Mouse (Mus musculus) lung, embryonic 16.5 days (tissue): Measurements from ENCODE around the gene Shank2. TPM values are rescaled to one million over a fixed set of nuclear protein-coding genes. Genes with fewer than 3 reads are reported as not detected.

Experiments used
- ATAC-seq: fragments of 200-750 bp; cut with Nextera tagmentation; 2 replicates; pipeline ENCODE4 v1.8.0; 2017; ENCODE audit warnings: low read depth, mild to moderate bottlenecking, moderate library complexity
- H3K27ac ChIP-seq: fragments of 300-500 bp; sonication (generic); 2 replicates; pipeline ENCODE4 v1.5.1; 2014; ENCODE audit warnings: mild to moderate bottlenecking, control low read depth, low read length
- H3K27me3 ChIP-seq: fragments of 300-500 bp; sonication (generic); 2 replicates; pipeline ENCODE4 v1.6.1; 2014; ENCODE audit warnings: low read depth, low read length, mixed read lengths; ENCODE audit not compliant: control insufficient read depth, insufficient read depth
- H3K36me3 ChIP-seq: fragments of 300-500 bp; sonication (generic); 2 replicates; pipeline ENCODE4 v1.6.1; 2014; ENCODE audit warnings: low read length; ENCODE audit not compliant: control insufficient read depth, insufficient read depth
- H3K4me1 ChIP-seq: fragments of 300-500 bp; sonication (generic); replicated peaks from 2 replicates; pipeline ENCODE4 v1.6.1; 2014; ENCODE audit warnings: low read length, mixed read lengths; ENCODE audit not compliant: control insufficient read depth, insufficient read depth
- H3K4me2 ChIP-seq: fragments of 300-500 bp; sonication (generic); 2 replicates; pipeline ENCODE4 v1.6.1; 2014; ENCODE audit warnings: low read depth, low read length, control low read depth
- H3K4me3 ChIP-seq: fragments of 300-500 bp; sonication (generic); 2 replicates; pipeline ENCODE4 v1.5.1; 2014; ENCODE audit warnings: mild to moderate bottlenecking, low read length, control low read depth
- H3K9ac ChIP-seq: fragments of 300-500 bp; sonication (generic); 2 replicates; pipeline ENCODE4 v1.6.1; 2014; ENCODE audit warnings: low read length, control low read depth
- H3K9me3 ChIP-seq: fragments of 300-500 bp; sonication (generic); 2 replicates; pipeline ENCODE4 v1.6.1; 2016; ENCODE audit warnings: low read length; ENCODE audit not compliant: control insufficient read depth
- WGBS: fragments of 180-500 bp; shearing (Covaris S2); extraction: QIAGEN DNeasy Blood & Tissue Kit; methylation state at CpG from one replicate; pipeline ENCODE4 v1.1.7; 2014; 5-methylcytosine and 5-hydroxymethylcytosine counted together
- polyA plus RNA-seq: library from polyadenylated mRNA; unstranded; fragments of >200 nt; fragmentation: Nextera tagmentation; extraction: Ambion mirVana; gene quantifications from 2 replicates; pipeline ENCODE4 v1.2.1, GENCODE M21; 2015

Shank2 gene
- polyA plus RNA-seq, 1 experiment from 2014 or later: 1.6 TPM

GRCm38 (mm10) chr7:143978741-143979371 lies 22.9 kb upstream of the Shank2 start:
- H3K4me1 ChIP-seq: peaks cover 7% of the 10 kb centered on the region; the same call in 1 of the 2 replicates
- no peaks in the 10 kb centered on the region for H3K9me3 ChIP-seq
- peak; percentile 78 for ATAC-seq
- peak overlapping the region; percentile 65 for H3K27ac ChIP-seq
- under 1% methylated on average over 49 of the region's 50 CpGs for WGBS
- peaks cover 43% of the 10 kb centered on the region for H3K27me3 ChIP-seq
- H3K36me3 ChIP-seq: no peaks in the 10 kb centered on the region
- peak overlapping the region; percentile 57 for H3K4me3 ChIP-seq
- peak overlapping the region; percentile 63 for H3K9ac ChIP-seq
- H3K4me2 ChIP-seq: peak overlapping the region; percentile 73

- Histone ChIP-seq H3K27me3 (peaks cover 43% of the 10 kb centered on the region), H3K9me3 (no peaks in the 10 kb centered on the region), H3K36me3 (no peaks in the 10 kb centered on the region), H3K4me2 (no peak overlapping the region), H3K4me1 (peaks cover 7% of the 10 kb centered on the region; the same call in 1 of the 2 replicates), H3K9ac (no peak overlapping the region), H3K27ac (no peak overlapping the region), H3K4me3 (no peak overlapping the region)
- 60% methylated on average over 5 of the region's 5 CpGs for WGBS
- no peak for ATAC-seq
Measured at GRCm38 (mm10) chr7:143979986-143980385, 21.7 kb upstream of the Shank2 start.

- Histone ChIP-seq H3K9me3 (0 out of 2 replicates have a peak, but pooled peaks cover 3% of the 10 kb centered on the region), H3K4me2 (no peak overlapping the region), H3K9ac (no peak overlapping the region), H3K4me1 (0 out of 2 replicates have a peak, but pooled peaks cover 2% of the 10 kb centered on the region), H3K4me3 (no peak overlapping the region), H3K27me3 (no peaks in the 10 kb centered on the region), H3K36me3 (no peaks in the 10 kb centered on the region), H3K27ac (no peak overlapping the region)
- WGBS: 69% methylated on average over 2 of the region's 2 CpGs
- peak; percentile 36; the same call in 1 of the 2 replicates for ATAC-seq
Measured at GRCm38 (mm10) chr7:143986281-143986680, 15.4 kb upstream of the Shank2 start.

- Histone ChIP-seq H3K27ac (no peak overlapping the region), H3K36me3 (no peaks in the 10 kb centered on the region), H3K4me3 (no peak overlapping the region), H3K4me2 (no peak overlapping the region), H3K9me3 (0 out of 2 replicates have a peak, but pooled peaks cover 3% of the 10 kb centered on the region), H3K27me3 (no peaks in the 10 kb centered on the region), H3K4me1 (0 out of 2 replicates have a peak, but pooled peaks cover 2% of the 10 kb centered on the region), H3K9ac (no peak overlapping the region)
- ATAC-seq: no peak
Measured at GRCm38 (mm10) chr7:143991160-143991559, 10.6 kb upstream of the Shank2 start.

GRCm38 (mm10) chr7:143999073-143999472 lies 2.7 kb upstream of the Shank2 start:
- WGBS: 59% methylated on average over 3 of the region's 3 CpGs
- no peak for ATAC-seq
- H3K4me1 ChIP-seq: no peaks in the 10 kb centered on the region

GRCm38 (mm10) chr7:144003471-144003870 lies 1.7 kb downstream of the Shank2 start:
- Histone ChIP-seq H3K36me3 (no peaks in the 10 kb centered on the region), H3K4me2 (no peak overlapping the region), H3K9ac (no peak overlapping the region), H3K4me1 (no peaks in the 10 kb centered on the region), H3K27me3 (no peaks in the 10 kb centered on the region), H3K4me3 (no peak overlapping the region), H3K27ac (no peak overlapping the region), H3K9me3 (no peaks in the 10 kb centered on the region)
- 83% methylated on average over 3 of the region's 3 CpGs for WGBS
- no peak for ATAC-seq

More at GRCm38 (mm10) chr7:143999073-143999472, 2.7 kb upstream of the Shank2 start:
- Histone ChIP-seq H3K4me3 (no peak overlapping the region), H3K27ac (no peak overlapping the region), H3K4me2 (no peak overlapping the region), H3K9ac (no peak overlapping the region), H3K27me3 (no peaks in the 10 kb centered on the region), H3K36me3 (no peaks in the 10 kb centered on the region), H3K9me3 (no peaks in the 10 kb centered on the region)

GRCm38 (mm10) chr7:144008079-144008478 lies 6.4 kb downstream of the Shank2 start:
- Histone ChIP-seq H3K4me2 (no peak overlapping the region), H3K36me3 (no peaks in the 10 kb centered on the region), H3K9me3 (no peaks in the 10 kb centered on the region), H3K4me1 (no peaks in the 10 kb centered on the region), H3K9ac (no peak overlapping the region), H3K4me3 (no peak overlapping the region), H3K27me3 (no peaks in the 10 kb centered on the region), H3K27ac (no peak overlapping the region)
- 70% methylated on average over 4 of the region's 4 CpGs for WGBS
- ATAC-seq: no peak

- ATAC-seq: peak; percentile 69
- Histone ChIP-seq H3K4me1 (no peaks in the 10 kb centered on the region), H3K27me3 (no peaks in the 10 kb centered on the region), H3K27ac (no peak overlapping the region), H3K9ac (no peak overlapping the region), H3K4me2 (no peak overlapping the region), H3K9me3 (no peaks in the 10 kb centered on the region), H3K4me3 (no peak overlapping the region), H3K36me3 (no peaks in the 10 kb centered on the region)
- 44% methylated on average over 4 of the region's 4 CpGs for WGBS
Measured at GRCm38 (mm10) chr7:144008985-144009384, 7.3 kb downstream of the Shank2 start.

GRCm38 (mm10) chr7:144014485-144014884 lies 12.8 kb downstream of the Shank2 start:
- Histone ChIP-seq H3K36me3 (no peaks in the 10 kb centered on the region), H3K27me3 (no peaks in the 10 kb centered on the region), H3K4me1 (no peaks in the 10 kb centered on the region), H3K4me2 (no peak overlapping the region), H3K4me3 (no peak overlapping the region), H3K27ac (no peak overlapping the region), H3K9me3 (no peaks in the 10 kb centered on the region), H3K9ac (no peak overlapping the region)
- no peak for ATAC-seq
- 63% methylated on average over 2 of the region's 2 CpGs for WGBS
